Mouse (Mus musculus): ENCODE results near the gene Rgs19. TPM values are rescaled to one million over a fixed set of nuclear protein-coding genes. Genes with fewer than 3 reads are reported as not detected.
A peak's percentile ranks its signal among the peaks of the same experiment; 100 is the strongest.

The Rgs19 gene
- polyA plus RNA-seq, 1 experiment = 57.0 TPM

- Histone ChIP-seq H3K4me1 (ENCODE audit: control insufficient read depth, insufficient read depth, low read length) (peaks cover 10% of the 10 kb centered on the region; the same call in 1 of the 2 replicates), H3K27ac (ENCODE audit: insufficient read depth, low read length) (peak overlapping the region; percentile 86), H3K4me3 (ENCODE audit: insufficient read depth, low read length) (no peak overlapping the region; the same call in 1 of the 2 replicates)
- TF ChIP-seq POLR2A (IDR thresholded peaks at IDR 0.05; ENCODE audit: extremely low read depth, insufficient read depth, low read length) (0 out of 2 replicates have a peak, but pooled peaks have one; percentile 14), CTCF (IDR thresholded peaks at IDR 0.05; ENCODE audit: extremely low read depth, insufficient read depth, low read length) (no peak)
These were observed 20.0 kb upstream of the Rgs19 start for GRCm38 (mm10) chr2:181713749-181714148.

GRCm38 (mm10) chr2:181706668-181707067, 12.9 kb upstream of the Rgs19 start:
- TF ChIP-seq CTCF (IDR thresholded peaks at IDR 0.05; ENCODE audit: extremely low read depth, insufficient read depth, low read length) = peak; percentile 44; the same call in 1 of the 2 replicates
- TF ChIP-seq POLR2A (IDR thresholded peaks at IDR 0.05; ENCODE audit: extremely low read depth, insufficient read depth, low read length) = no peak
- no peaks in the 10 kb centered on the region for H3K4me1 ChIP-seq (ENCODE audit: control insufficient read depth, insufficient read depth, low read length)
- no peak overlapping the region for H3K27ac ChIP-seq (ENCODE audit: insufficient read depth, low read length)
- H3K4me3 ChIP-seq (ENCODE audit: insufficient read depth, low read length) = no peak overlapping the region

- no peak within 1 kb of the TSS for H3K4me3 ChIP-seq (ENCODE audit: insufficient read depth, low read length)
- H3K27ac ChIP-seq (ENCODE audit: insufficient read depth, low read length) = no peak within 1 kb of the TSS
- H3K4me1 ChIP-seq (ENCODE audit: control insufficient read depth, insufficient read depth, low read length) = no peaks in the 10 kb centered on the region
- TF ChIP-seq POLR2A (IDR thresholded peaks at IDR 0.05; ENCODE audit: extremely low read depth, insufficient read depth, low read length) (no peak), CTCF (IDR thresholded peaks at IDR 0.05; ENCODE audit: extremely low read depth, insufficient read depth, low read length) (no peak)
These were observed 4.5 kb upstream of the Rgs19 start, which contains the start of gene Lkaaear1 for GRCm38 (mm10) chr2:181698241-181698640. TSS of gene Lkaaear1 (minus strand) at chr2:181698442.

GRCm38 (mm10) chr2:181696801-181697420, 3.1 kb upstream of the Rgs19 start:
- no peaks in the 10 kb centered on the region; the same call in 1 of the 2 replicates for H3K4me1 ChIP-seq (ENCODE audit: control insufficient read depth, insufficient read depth, low read length)
- no peak overlapping the region for H3K4me3 ChIP-seq (ENCODE audit: insufficient read depth, low read length)
- no peak overlapping the region for H3K27ac ChIP-seq (ENCODE audit: insufficient read depth, low read length)
- TF ChIP-seq CTCF (IDR thresholded peaks at IDR 0.05; ENCODE audit: extremely low read depth, insufficient read depth, low read length) (no peak), POLR2A (IDR thresholded peaks at IDR 0.05; ENCODE audit: extremely low read depth, insufficient read depth, low read length) (no peak)

- TF ChIP-seq CTCF (IDR thresholded peaks at IDR 0.05; ENCODE audit: extremely low read depth, insufficient read depth, low read length) = no peak
- TF ChIP-seq POLR2A (IDR thresholded peaks at IDR 0.05; ENCODE audit: extremely low read depth, insufficient read depth, low read length) = no peak
- no peaks in the 10 kb centered on the region; the same call in 1 of the 2 replicates for H3K4me1 ChIP-seq (ENCODE audit: control insufficient read depth, insufficient read depth, low read length)
- H3K4me3 ChIP-seq (ENCODE audit: insufficient read depth, low read length) = no peak overlapping the region
- no peak overlapping the region for H3K27ac ChIP-seq (ENCODE audit: insufficient read depth, low read length)
These were observed 2.0 kb upstream of the Rgs19 start for GRCm38 (mm10) chr2:181695776-181696175.

GRCm38 (mm10) chr2:181694581-181694980, 804 bp upstream of the Rgs19 start:
- H3K4me1 ChIP-seq (ENCODE audit: control insufficient read depth, insufficient read depth, low read length) = no peaks in the 10 kb centered on the region; the same call in 1 of the 2 replicates
- no peak for TF ChIP-seq POLR2A (IDR thresholded peaks at IDR 0.05; ENCODE audit: extremely low read depth, insufficient read depth, low read length)
- no peak for TF ChIP-seq CTCF (IDR thresholded peaks at IDR 0.05; ENCODE audit: extremely low read depth, insufficient read depth, low read length)
- H3K4me3 ChIP-seq (ENCODE audit: insufficient read depth, low read length) = no peak overlapping the region; the same call in 1 of the 2 replicates
- no peak overlapping the region for H3K27ac ChIP-seq (ENCODE audit: insufficient read depth, low read length)

GRCm38 (mm10) chr2:181692304-181692703, 1.5 kb downstream of the Rgs19 start:
- 0 out of 2 replicates have a peak overlapping the region, but pooled peaks have one; percentile 93 for H3K4me3 ChIP-seq (ENCODE audit: insufficient read depth, low read length)
- H3K27ac ChIP-seq (ENCODE audit: insufficient read depth, low read length) = no peak overlapping the region
- no peak for TF ChIP-seq CTCF (IDR thresholded peaks at IDR 0.05; ENCODE audit: extremely low read depth, insufficient read depth, low read length)
- TF ChIP-seq POLR2A (IDR thresholded peaks at IDR 0.05; ENCODE audit: extremely low read depth, insufficient read depth, low read length) = no peak
- peaks cover 2% of the 10 kb centered on the region; the same call in 1 of the 2 replicates for H3K4me1 ChIP-seq (ENCODE audit: control insufficient read depth, insufficient read depth, low read length)

GRCm38 (mm10) chr2:181691571-181691970, 2.2 kb downstream of the Rgs19 start:
- TF ChIP-seq CTCF (IDR thresholded peaks at IDR 0.05; ENCODE audit: extremely low read depth, insufficient read depth, low read length) (no peak), POLR2A (IDR thresholded peaks at IDR 0.05; ENCODE audit: extremely low read depth, insufficient read depth, low read length) (no peak)
- H3K4me3 ChIP-seq (ENCODE audit: insufficient read depth, low read length) = no peak overlapping the region
- H3K27ac ChIP-seq (ENCODE audit: insufficient read depth, low read length) = no peak overlapping the region
- H3K4me1 ChIP-seq (ENCODE audit: control insufficient read depth, insufficient read depth, low read length) = peaks cover 2% of the 10 kb centered on the region; the same call in 1 of the 2 replicates

GRCm38 (mm10) chr2:181691083-181691482, 2.7 kb downstream of the Rgs19 start:
- Histone ChIP-seq H3K27ac (ENCODE audit: insufficient read depth, low read length) (no peak overlapping the region), H3K4me1 (ENCODE audit: control insufficient read depth, insufficient read depth, low read length) (peaks cover 2% of the 10 kb centered on the region; the same call in 1 of the 2 replicates), H3K4me3 (ENCODE audit: insufficient read depth, low read length) (no peak overlapping the region)
- TF ChIP-seq POLR2A (IDR thresholded peaks at IDR 0.05; ENCODE audit: extremely low read depth, insufficient read depth, low read length) = no peak
- no peak for TF ChIP-seq CTCF (IDR thresholded peaks at IDR 0.05; ENCODE audit: extremely low read depth, insufficient read depth, low read length)

Data from cortical plate, adult 2 months (tissue).